Mouse (Mus musculus) MEL (cell line): ENCODE measurements around the gene Dync1h1. TPM values are rescaled to one million over a fixed set of nuclear protein-coding genes. Genes with fewer than 3 reads are reported as not detected.

ENCODE experiments used
- DNase-seq: peaks from one replicate; pipeline ENCODE4 v3.0.0; 2011; ENCODE audit warnings: low read depth, low spot score
- H3K27ac ChIP-seq: 2 replicates; pipeline ENCODE4 v1.5.1; 2012; ENCODE audit warnings: low read depth, mild to moderate bottlenecking, control low read depth, low read length, moderate library complexity; ENCODE audit not compliant: control insufficient read depth
- H3K27me3 ChIP-seq, 2 experiments: fragments of 150-350 bp in 1 of 2; sonication (generic) in 1 of 2; 2 replicates each; pipeline ENCODE4 v1.6.1; 2012; ENCODE audit warnings: low read length in 2 of 2, mild to moderate bottlenecking in 2 of 2, improper control_type of control experiment in 1 of 2, moderate library complexity in 1 of 2; ENCODE audit not compliant: insufficient read depth in 2 of 2, control insufficient read depth in 1 of 2
- H3K36me3 ChIP-seq, 2 experiments: 2 replicates each; pipeline ENCODE4 v1.6.1; 2012 to 2014; ENCODE audit warnings: low read length in 2 of 2, improper control_type of control experiment in 1 of 2, inconsistent platforms in 1 of 2, mild to moderate bottlenecking in 1 of 2; ENCODE audit not compliant: insufficient read depth in 2 of 2, control insufficient read depth in 1 of 2
- H3K4me1 ChIP-seq, 2 experiments: fragments of 150-350 bp in 1 of 2; sonication (generic) in 1 of 2; 2 replicates each; pipeline ENCODE4 v1.6.1; 2012; ENCODE audit warnings: low read length in 2 of 2, improper control_type of control experiment in 1 of 2, mild to moderate bottlenecking in 1 of 2; ENCODE audit not compliant: insufficient read depth in 2 of 2, control insufficient read depth in 1 of 2
- H3K4me3 ChIP-seq, 2 experiments: fragments of 150-350 bp in 1 of 2; sonication (generic) in 1 of 2; 2 replicates each; pipeline ENCODE4 v1.5.1; 2012; ENCODE audit warnings: low read depth in 2 of 2, low read length in 2 of 2, mild to moderate bottlenecking in 2 of 2, moderate library complexity in 2 of 2, control low read depth in 1 of 2, improper control_type of control experiment in 1 of 2; ENCODE audit not compliant: control insufficient read depth in 1 of 2, insufficient read depth in 1 of 2
- H3K79me2 ChIP-seq: 2 replicates; pipeline ENCODE4 v1.6.1; 2012; ENCODE audit warnings: mild to moderate bottlenecking, low read length, moderate library complexity; ENCODE audit not compliant: control insufficient read depth, poor library complexity, insufficient read depth
- H3K9ac ChIP-seq: 2 replicates; pipeline ENCODE4 v1.6.1; 2012; ENCODE audit warnings: low read depth, mild to moderate bottlenecking, control low read depth, low read length, moderate library complexity; ENCODE audit not compliant: control insufficient read depth, poor library complexity, severe bottlenecking
- H3K9me3 ChIP-seq: fragments of 150-350 bp; sonication (generic); replicated peaks from 2 replicates; pipeline ENCODE4 v1.6.1; 2012; ENCODE audit warnings: mild to moderate bottlenecking, low read length, improper control_type of control experiment, moderate library complexity; ENCODE audit not compliant: insufficient read depth
- BHLHE40 ChIP-seq: IDR thresholded peaks from 2 replicates; pipeline ENCODE4 v1.6.1; 2012; ENCODE audit warnings: low read depth, mild to moderate bottlenecking, inconsistent platforms, low read length, improper control_type of control experiment, borderline replicate concordance
- CHD2 ChIP-seq: IDR thresholded peaks from 2 replicates; pipeline ENCODE4 v1.6.1; 2011; ENCODE audit warnings: low read length, improper control_type of control experiment
- CTCF ChIP-seq, 3 experiments: IDR thresholded peaks in 2 of 3; conservative IDR thresholded peaks in 1 of 3; 2 replicates each; pipeline ENCODE4 v1.5.1; 2011 to 2012; ENCODE audit warnings: low read length in 3 of 3, low read depth in 2 of 3, mild to moderate bottlenecking in 2 of 3, improper control_type of control experiment in 1 of 3, inconsistent platforms in 1 of 3, mixed read lengths in 1 of 3, moderate library complexity in 1 of 3; ENCODE audit not compliant: control insufficient read depth in 1 of 3, insufficient read depth in 1 of 3, poor library complexity in 1 of 3, severe bottlenecking in 1 of 3
- E2F4 ChIP-seq: IDR thresholded peaks from 2 replicates; pipeline ENCODE4 v1.6.1; 2011; ENCODE audit warnings: low read depth, low read length, improper control_type of control experiment, borderline replicate concordance
- EP300 ChIP-seq, 2 experiments: IDR thresholded peaks; 2 replicates each; pipeline ENCODE4 v1.6.1; 2011; ENCODE audit warnings: improper control_type of control experiment in 2 of 2, low read length in 2 of 2, low read depth in 1 of 2, mild to moderate bottlenecking in 1 of 2
- GABPA ChIP-seq: IDR thresholded peaks from 2 replicates; pipeline ENCODE4 v1.6.1; 2012; ENCODE audit warnings: low read depth, mild to moderate bottlenecking, inconsistent platforms, low read length, improper control_type of control experiment, moderate library complexity
- HCFC1 ChIP-seq: IDR thresholded peaks from 2 replicates; pipeline ENCODE4 v1.6.1; 2012; ENCODE audit warnings: low read depth, mild to moderate bottlenecking, inconsistent platforms, low read length, improper control_type of control experiment, moderate library complexity
- MAFK ChIP-seq: IDR thresholded peaks from 2 replicates; pipeline ENCODE4 v1.6.1; 2011; ENCODE audit warnings: low read depth, mild to moderate bottlenecking, low read length, improper control_type of control experiment, borderline replicate concordance
- MAZ ChIP-seq: IDR thresholded peaks from 2 replicates; pipeline ENCODE4 v1.6.1; 2012; ENCODE audit warnings: low read depth, mild to moderate bottlenecking, inconsistent platforms, low read length, improper control_type of control experiment
- MXI1 ChIP-seq: IDR thresholded peaks from 2 replicates; pipeline ENCODE4 v1.6.1; 2011; ENCODE audit warnings: mild to moderate bottlenecking, low read depth, low read length, improper control_type of control experiment
- MYC ChIP-seq: IDR thresholded peaks from 2 replicates; pipeline ENCODE4 v1.6.1; 2011; ENCODE audit warnings: low read depth, mild to moderate bottlenecking, low read length, improper control_type of control experiment, moderate library complexity
- NRF1 ChIP-seq: IDR thresholded peaks from 2 replicates; pipeline ENCODE4 v1.6.1; 2014; ENCODE audit warnings: low read depth, mild to moderate bottlenecking, inconsistent platforms, low read length, improper control_type of control experiment, moderate library complexity; ENCODE audit not compliant: poor library complexity, insufficient read depth, severe bottlenecking
- POLR2A ChIP-seq, 2 experiments: IDR thresholded peaks; 2 replicates each; pipeline ENCODE4 v1.6.1; 2011 to 2012; ENCODE audit warnings: low read length in 2 of 2, mild to moderate bottlenecking in 2 of 2, control low read depth in 1 of 2, improper control_type of control experiment in 1 of 2, low read depth in 1 of 2, moderate library complexity in 1 of 2; ENCODE audit not compliant: control insufficient read depth in 1 of 2, insufficient read depth in 1 of 2, poor library complexity in 1 of 2
- POLR2AphosphoS2 ChIP-seq: IDR thresholded peaks from 2 replicates; pipeline ENCODE4 v1.6.1; 2011; ENCODE audit warnings: low read length, improper control_type of control experiment
- RCOR1 ChIP-seq: IDR thresholded peaks from 2 replicates; pipeline ENCODE4 v1.6.1; 2012; ENCODE audit warnings: low read depth, mild to moderate bottlenecking, inconsistent platforms, low read length, improper control_type of control experiment
- SMC3 ChIP-seq: IDR thresholded peaks from 2 replicates; pipeline ENCODE4 v1.6.1; 2011; ENCODE audit warnings: low read depth, low read length, improper control_type of control experiment
- UBTF ChIP-seq: IDR thresholded peaks from 2 replicates; pipeline ENCODE4 v1.6.1; 2012; ENCODE audit warnings: low read depth, mild to moderate bottlenecking, inconsistent platforms, low read length, improper control_type of control experiment, moderate library complexity, borderline replicate concordance; ENCODE audit not compliant: insufficient read depth
- USF1 ChIP-seq: IDR thresholded peaks from 2 replicates; pipeline ENCODE4 v1.6.1; 2014; ENCODE audit warnings: low read depth, mild to moderate bottlenecking, inconsistent platforms, low read length, improper control_type of control experiment, moderate library complexity
- USF2 ChIP-seq, 2 experiments: IDR thresholded peaks; 2 replicates each; pipeline ENCODE4 v1.6.1; 2011 to 2012; ENCODE audit warnings: improper control_type of control experiment in 2 of 2, low read length in 2 of 2, borderline replicate concordance in 1 of 2, inconsistent platforms in 1 of 2, low read depth in 1 of 2, mild to moderate bottlenecking in 1 of 2; ENCODE audit not compliant: insufficient read depth in 1 of 2
- ZKSCAN1 ChIP-seq: IDR thresholded peaks from 2 replicates; pipeline ENCODE4 v1.6.1; 2012; ENCODE audit warnings: low read depth, mild to moderate bottlenecking, inconsistent platforms, low read length, improper control_type of control experiment, moderate library complexity
- ZNF384 ChIP-seq: IDR thresholded peaks from 2 replicates; pipeline ENCODE4 v1.6.1; 2012; ENCODE audit warnings: low read depth, mild to moderate bottlenecking, inconsistent platforms, low read length, improper control_type of control experiment
- polyA plus RNA-seq, 2 experiments: library from polyadenylated mRNA; stranded (reverse) in 1 of 2; unstranded in 1 of 2; fragments of >175 nt in 1 of 2; fragments of >200 nt in 1 of 2; gene quantifications; 2 replicates each; pipeline versions ENCODE4 v1.2.1 to v1.2.4; 2012; ENCODE audit warnings: low replicate concordance in 2 of 2, low read depth in 1 of 2; ENCODE audit not compliant: insufficient read length in 2 of 2, insufficient read depth in 1 of 2, missing spikeins in 1 of 2
- total RNA-seq: library from RNA; depleted of rRNA; stranded (reverse); fragments of 300-350 nt; gene quantifications from 2 replicates; pipeline ENCODE4 v1.2.3, GENCODE M21; 2012

The Dync1h1 gene
- total and polyA plus RNA-seq, 3 experiments = 98.2 to 230 (median 157) TPM

GRCm38 (mm10) chr12:110588622-110589021 is 12.6 kb upstream of the Dync1h1 start (continued):
- TF ChIP-seq RCOR1 (peak; percentile 73), EP300 (IDR thresholded peaks at IDR 0.05; ENCODE audit: low read depth in 1 of 2, low read length in 2 of 2) (peak; percentile 77 to 79), HCFC1 (no peak), MAFK (no peak), E2F4 (no peak), SMC3 (no peak), ZKSCAN1 (no peak), USF1 (no peak), USF2 (IDR thresholded peaks at IDR 0.05; ENCODE audit: borderline replicate concordance in 1 of 2, insufficient read depth in 1 of 2, low read depth in 1 of 2, low read length in 2 of 2) (no peak), ZNF384 (no peak), UBTF (no peak), MAZ (no peak), GABPA (no peak), MYC (no peak), CTCF (IDR thresholded peaks at IDR 0.05 in 2 of 3, conservative IDR thresholded peaks at IDR 0.05 in 1 of 3; ENCODE audit: control insufficient read depth in 1 of 3, insufficient read depth in 1 of 3, low read depth in 2 of 3, low read length in 3 of 3, poor library complexity in 1 of 3, severe bottlenecking in 1 of 3) (no peak), MXI1 (0 out of 2 replicates have a peak, but pooled peaks have one; percentile 26), POLR2AphosphoS2 (peak; percentile 50; the same call in 1 of the 2 replicates), BHLHE40 (no peak), NRF1 (no peak)
- TF ChIP-seq, all 39 proteins: peak for 12

GRCm38 (mm10) chr12:110590804-110591259 is 10.4 kb upstream of the Dync1h1 start:
- 0 out of 4 replicates have a peak, but pooled peaks of 1 of the 2 experiments have one; percentile 91 for TF ChIP-seq POLR2A (IDR thresholded peaks at IDR 0.05; ENCODE audit: control insufficient read depth in 1 of 2, insufficient read depth in 1 of 2, low read depth in 1 of 2, low read length in 2 of 2, poor library complexity in 1 of 2)
- TF ChIP-seq CHD2 = no peak
- TF ChIP-seq MAFK = no peak
- peak; percentile 3; the same call in 1 of the 2 replicates for TF ChIP-seq SMC3
- Histone ChIP-seq H3K9me3 (no peaks in the 10 kb centered on the region), H3K4me3 (peak overlapping the region; percentile 63 to 85), H3K36me3 (peaks cover 0 to 19% of the 10 kb centered on the region in 2 experiments; a peak in 2 of 4 replicates), H3K4me1 (peaks cover 0 to 28% of the 10 kb centered on the region in 2 experiments; a peak in 3 of 4 replicates), H3K27ac (peak overlapping the region; percentile 85), H3K27me3 (no peaks in the 10 kb centered on the region), H3K79me2 (peaks cover 19% of the 10 kb centered on the region), H3K9ac (peak overlapping the region; percentile 85)
- no peak for DNase-seq
